Mouse (Mus musculus): Measurements from ENCODE around the gene Prkar1a. TPM values are rescaled to one million over a fixed set of nuclear protein-coding genes. Genes with fewer than 3 reads are reported as not detected.

Prkar1a gene
- polyA plus RNA-seq, 1 experiment from 2014 or later, result 109 TPM

DNA sequence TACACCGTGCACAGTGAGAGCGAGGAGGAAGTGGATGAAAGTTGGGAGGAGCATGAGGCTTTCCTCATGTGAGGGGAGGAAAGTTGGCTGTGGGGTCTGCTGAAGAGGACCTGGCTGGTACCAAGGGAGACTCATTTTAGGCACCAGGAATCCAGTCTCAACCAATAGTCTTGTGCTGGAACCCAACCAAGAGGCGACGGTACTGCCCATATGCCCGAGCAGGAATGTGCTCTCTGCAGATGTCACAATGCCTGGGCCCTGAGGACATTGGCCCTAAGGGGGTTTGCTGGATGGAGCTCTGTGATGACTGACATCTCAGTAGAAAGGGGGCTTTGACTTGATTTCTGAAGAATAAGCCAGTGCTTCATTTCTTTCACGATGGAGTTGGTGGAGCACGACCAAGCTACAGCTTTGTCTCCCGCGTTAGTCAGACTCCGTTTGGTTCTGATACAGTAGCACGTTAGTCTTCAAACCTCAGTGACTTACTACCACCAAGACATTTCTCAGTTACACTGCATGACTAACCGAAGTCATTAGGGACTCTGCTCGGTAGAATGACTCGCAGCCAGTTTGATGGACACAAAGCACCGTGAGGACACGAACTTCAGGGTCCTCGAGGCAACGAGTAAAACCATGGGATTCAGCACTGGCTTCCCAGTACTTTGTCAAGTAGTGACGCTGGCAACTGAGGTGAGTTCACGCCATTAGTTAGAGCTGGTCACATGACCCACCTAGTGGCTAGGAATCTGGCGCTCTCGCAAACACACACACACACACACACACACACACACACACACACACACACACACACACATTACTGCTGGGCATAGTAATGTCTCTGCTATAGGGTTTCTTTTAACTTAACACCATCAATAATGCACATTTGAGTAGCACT is 55.4 kb downstream of the Prkar1a start:
- Histone ChIP-seq H3K27me3 (ENCODE audit: control insufficient read depth, insufficient read depth, low read depth, low read length) (no peaks in the 10 kb centered on the region), H3K27ac (ENCODE audit: low read length) (peak overlapping the region; percentile 59; the same call in 1 of the 2 replicates), H3K9ac (ENCODE audit: low read depth, low read length) (no peak overlapping the region), H3K9me3 (replicated peaks; ENCODE audit: control insufficient read depth, low read length) (no peaks in the 10 kb centered on the region), H3K36me3 (ENCODE audit: control insufficient read depth, insufficient read depth) (no peaks in the 10 kb centered on the region), H3K4me1 (ENCODE audit: control insufficient read depth, low read depth, low read length) (peaks cover 2% of the 10 kb centered on the region; the same call in 1 of the 2 replicates), H3K4me2 (ENCODE audit: low read depth, low read length) (no peak overlapping the region), H3K4me3 (ENCODE audit: low read depth, low read length) (no peak overlapping the region)
- ATAC-seq (ENCODE audit: low read depth), result no peak
- 78% methylated on average over 22 of the region's 22 CpGs for WGBS (ENCODE audit: insufficient replicate concordance)

DNA sequence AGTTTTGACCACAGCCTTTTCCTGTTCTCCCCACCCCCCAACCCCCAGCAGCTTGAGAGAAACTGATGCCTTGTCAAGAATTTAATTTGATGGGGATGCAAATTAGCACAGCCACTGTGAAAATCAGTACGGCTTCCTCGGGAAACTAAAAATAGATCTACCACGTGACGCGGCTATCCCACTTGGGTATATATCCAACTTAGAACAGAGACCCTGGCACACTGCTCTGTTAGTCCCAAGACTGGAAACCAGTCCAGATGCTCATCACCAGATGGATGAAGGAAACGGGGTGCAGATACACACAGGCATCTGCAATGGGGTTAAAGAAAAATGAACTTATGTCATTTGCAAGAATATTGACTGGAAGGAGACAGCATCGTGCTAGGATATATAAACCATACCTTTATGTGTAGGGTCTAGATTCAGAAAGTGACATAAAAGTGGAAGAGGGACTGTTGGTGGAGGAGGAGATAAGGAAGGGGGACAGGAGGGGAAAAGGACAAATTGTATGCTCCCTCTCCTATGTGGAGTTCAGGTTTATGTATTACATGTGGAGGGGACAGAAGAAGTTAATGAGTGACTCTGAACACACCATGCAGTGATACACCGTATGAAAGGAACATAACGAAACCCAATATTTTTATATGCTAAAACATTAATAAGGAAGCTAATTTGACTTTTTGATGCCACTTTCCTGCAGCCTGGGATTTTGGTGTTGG is 56.3 kb downstream of the Prkar1a start:
- peak; percentile 83 for ATAC-seq (ENCODE audit: low read depth)

DNA sequence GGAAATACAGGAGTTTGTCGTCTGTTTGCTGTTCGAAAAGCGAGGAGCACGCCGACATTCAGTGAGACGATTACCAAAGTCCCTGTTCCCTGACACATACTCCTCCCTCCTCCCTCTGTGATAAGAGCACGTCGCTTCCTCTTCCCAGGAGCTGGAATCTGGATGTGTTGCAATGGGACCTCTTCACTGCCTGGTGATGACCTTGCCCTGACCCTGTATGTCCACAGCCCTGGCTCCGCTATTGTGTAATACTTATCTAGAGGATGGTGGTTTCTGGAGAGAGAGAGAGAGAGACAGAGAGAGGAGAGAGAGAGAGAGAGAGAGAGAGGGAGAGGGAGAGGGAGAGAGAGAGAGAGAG is 56.8 kb downstream of the Prkar1a start:
- 49% methylated on average over 9 of the region's 9 CpGs for WGBS (ENCODE audit: insufficient replicate concordance)
- H3K9me3 ChIP-seq (replicated peaks; ENCODE audit: control insufficient read depth, low read length), result no peaks in the 10 kb centered on the region
- ATAC-seq (ENCODE audit: low read depth), result peak; percentile 93
- H3K27me3 ChIP-seq (ENCODE audit: control insufficient read depth, insufficient read depth, low read depth, low read length), result no peaks in the 10 kb centered on the region
- peaks cover 2% of the 10 kb centered on the region; the same call in 1 of the 2 replicates for H3K4me1 ChIP-seq (ENCODE audit: control insufficient read depth, low read depth, low read length)
- H3K36me3 ChIP-seq (ENCODE audit: control insufficient read depth, insufficient read depth), result no peaks in the 10 kb centered on the region
- H3K9ac ChIP-seq (ENCODE audit: low read depth, low read length), result no peak overlapping the region
- 0 out of 2 replicates have a peak overlapping the region, but pooled peaks have one; percentile 21 for H3K4me2 ChIP-seq (ENCODE audit: low read depth, low read length)
- H3K27ac ChIP-seq (ENCODE audit: low read length), result peak overlapping the region; percentile 59
- no peak overlapping the region for H3K4me3 ChIP-seq (ENCODE audit: low read depth, low read length)

More for the DNA sequence above, 56.3 kb downstream of the Prkar1a start:
- H3K9me3 ChIP-seq (replicated peaks; ENCODE audit: control insufficient read depth, low read length), result no peaks in the 10 kb centered on the region
- peak overlapping the region; percentile 59 for H3K27ac ChIP-seq (ENCODE audit: low read length)
- H3K4me1 ChIP-seq (ENCODE audit: control insufficient read depth, low read depth, low read length), result peaks cover 2% of the 10 kb centered on the region; the same call in 1 of the 2 replicates
- H3K4me3 ChIP-seq (ENCODE audit: low read depth, low read length), result no peak overlapping the region
- H3K9ac ChIP-seq (ENCODE audit: low read depth, low read length), result no peak overlapping the region
- H3K36me3 ChIP-seq (ENCODE audit: control insufficient read depth, insufficient read depth), result no peaks in the 10 kb centered on the region
- H3K27me3 ChIP-seq (ENCODE audit: control insufficient read depth, insufficient read depth, low read depth, low read length), result no peaks in the 10 kb centered on the region
- H3K4me2 ChIP-seq (ENCODE audit: low read depth, low read length), result 0 out of 2 replicates have a peak overlapping the region, but pooled peaks have one; percentile 21
- 51% methylated on average over 9 of the region's 9 CpGs for WGBS (ENCODE audit: insufficient replicate concordance)

DNA sequence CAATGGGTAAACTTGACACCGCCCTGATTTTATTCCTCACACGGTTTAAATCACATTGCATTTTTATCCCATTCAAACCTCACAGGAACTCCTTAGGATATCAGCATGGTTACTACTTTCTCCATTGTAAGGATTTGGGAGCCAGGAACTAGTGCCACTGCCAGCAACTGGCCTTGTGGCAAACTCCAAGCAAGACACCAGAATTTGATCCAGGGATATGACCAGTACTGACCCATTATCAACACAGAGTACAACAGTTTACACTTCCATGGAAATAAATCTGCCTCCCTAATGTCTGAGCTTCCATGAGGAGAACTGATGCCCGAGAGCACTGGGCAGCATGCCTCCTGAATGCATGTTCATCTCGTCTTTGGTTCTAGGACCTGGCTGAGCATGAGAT is 57.4 kb downstream of the Prkar1a start:
- Histone ChIP-seq H3K4me3 (ENCODE audit: low read depth, low read length) (no peak overlapping the region), H3K36me3 (ENCODE audit: control insufficient read depth, insufficient read depth) (no peaks in the 10 kb centered on the region), H3K27me3 (ENCODE audit: control insufficient read depth, insufficient read depth, low read depth, low read length) (no peaks in the 10 kb centered on the region), H3K4me2 (ENCODE audit: low read depth, low read length) (no peak overlapping the region), H3K4me1 (ENCODE audit: control insufficient read depth, low read depth, low read length) (peaks cover 2% of the 10 kb centered on the region; the same call in 1 of the 2 replicates), H3K9ac (ENCODE audit: low read depth, low read length) (no peak overlapping the region), H3K27ac (ENCODE audit: low read length) (no peak overlapping the region), H3K9me3 (replicated peaks; ENCODE audit: control insufficient read depth, low read length) (no peaks in the 10 kb centered on the region)
- WGBS (ENCODE audit: insufficient replicate concordance), result 48% methylated on average over 4 of the region's 4 CpGs
- ATAC-seq (ENCODE audit: low read depth), result no peak

DNA sequence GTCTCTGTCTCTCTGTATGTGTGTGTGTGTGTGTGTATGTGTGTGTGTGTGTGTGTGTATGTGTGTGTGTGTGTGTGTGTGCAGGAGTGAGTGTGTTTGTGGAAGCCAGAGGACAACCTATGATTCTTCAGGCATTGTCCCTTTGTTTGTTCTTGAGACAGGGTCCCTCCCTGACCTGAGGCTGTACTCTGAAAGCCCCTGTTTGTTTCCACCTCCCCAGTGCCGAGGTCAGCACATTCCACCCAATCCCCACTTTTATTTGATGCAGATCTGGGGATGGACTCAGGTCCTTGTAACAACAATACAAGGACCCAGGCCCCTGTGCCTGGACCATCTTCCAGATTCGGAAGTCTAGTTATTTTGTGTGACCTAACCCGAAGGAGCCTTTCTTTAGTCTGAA is 58.2 kb downstream of the Prkar1a start:
- Histone ChIP-seq H3K9ac (ENCODE audit: low read depth, low read length) (no peak overlapping the region), H3K4me3 (ENCODE audit: low read depth, low read length) (no peak overlapping the region), H3K4me1 (ENCODE audit: control insufficient read depth, low read depth, low read length) (peaks cover 2% of the 10 kb centered on the region; the same call in 1 of the 2 replicates), H3K36me3 (ENCODE audit: control insufficient read depth, insufficient read depth) (no peaks in the 10 kb centered on the region), H3K27me3 (ENCODE audit: control insufficient read depth, insufficient read depth, low read depth, low read length) (no peaks in the 10 kb centered on the region), H3K9me3 (replicated peaks; ENCODE audit: control insufficient read depth, low read length) (no peaks in the 10 kb centered on the region), H3K4me2 (ENCODE audit: low read depth, low read length) (no peak overlapping the region), H3K27ac (ENCODE audit: low read length) (no peak overlapping the region)
- no peak for ATAC-seq (ENCODE audit: low read depth)
- 55% methylated on average over 3 of the region's 3 CpGs for WGBS (ENCODE audit: insufficient replicate concordance)

DNA sequence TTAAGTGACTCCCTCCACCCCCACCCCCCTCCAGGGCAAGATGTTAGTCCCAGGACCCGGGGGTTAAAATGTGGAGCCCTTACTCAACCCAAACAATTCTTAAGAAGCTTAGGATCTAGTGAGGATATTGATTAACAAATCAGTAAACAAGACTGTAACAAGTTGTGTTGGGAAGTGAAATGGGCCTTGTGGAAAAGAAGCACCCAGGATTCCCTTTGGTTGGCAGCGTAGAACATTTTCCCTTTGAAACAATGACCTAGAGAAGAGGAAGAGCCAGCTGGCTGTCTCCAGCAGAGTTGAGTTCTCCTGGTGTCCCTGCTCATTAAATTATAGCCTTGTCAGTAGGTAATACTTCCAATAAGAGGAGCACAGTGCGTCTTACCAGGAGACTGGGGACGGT is 59.6 kb downstream of the Prkar1a start:
- Histone ChIP-seq H3K9ac (ENCODE audit: low read depth, low read length) (no peak overlapping the region), H3K36me3 (ENCODE audit: control insufficient read depth, insufficient read depth) (no peaks in the 10 kb centered on the region), H3K27me3 (ENCODE audit: control insufficient read depth, insufficient read depth, low read depth, low read length) (no peaks in the 10 kb centered on the region), H3K4me1 (ENCODE audit: control insufficient read depth, low read depth, low read length) (peaks cover 2% of the 10 kb centered on the region; the same call in 1 of the 2 replicates), H3K4me3 (ENCODE audit: low read depth, low read length) (no peak overlapping the region), H3K9me3 (replicated peaks; ENCODE audit: control insufficient read depth, low read length) (no peaks in the 10 kb centered on the region), H3K4me2 (ENCODE audit: low read depth, low read length) (no peak overlapping the region), H3K27ac (ENCODE audit: low read length) (no peak overlapping the region)
- 62% methylated on average over 4 of the region's 4 CpGs for WGBS (ENCODE audit: insufficient replicate concordance)
- ATAC-seq (ENCODE audit: low read depth), result no peak

DNA sequence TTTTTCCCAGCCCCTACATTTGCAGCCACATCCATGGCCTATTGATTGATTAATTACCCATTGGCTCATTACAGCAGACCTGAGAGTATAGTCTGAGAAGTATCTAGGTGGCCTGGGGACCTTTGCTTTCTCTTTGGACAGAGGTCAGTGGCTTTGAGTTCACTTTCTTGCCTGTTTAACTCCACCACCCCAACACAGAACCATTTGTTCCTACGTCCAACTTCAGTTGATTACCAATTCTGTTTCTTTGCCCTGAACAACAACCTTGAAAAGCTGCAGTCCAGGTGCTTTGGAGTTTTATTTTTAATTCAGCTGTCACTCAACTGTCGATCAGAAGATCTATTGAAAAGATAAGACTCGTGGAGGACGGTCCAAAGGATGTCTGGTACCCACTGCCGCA is 60.3 kb downstream of the Prkar1a start:
- no peak overlapping the region for H3K27ac ChIP-seq (ENCODE audit: low read length)
- ATAC-seq (ENCODE audit: low read depth), result no peak
- H3K36me3 ChIP-seq (ENCODE audit: control insufficient read depth, insufficient read depth), result no peaks in the 10 kb centered on the region
- H3K4me3 ChIP-seq (ENCODE audit: low read depth, low read length), result no peak overlapping the region
- no peaks in the 10 kb centered on the region for H3K9me3 ChIP-seq (replicated peaks; ENCODE audit: control insufficient read depth, low read length)
- peaks cover 2% of the 10 kb centered on the region; the same call in 1 of the 2 replicates for H3K4me1 ChIP-seq (ENCODE audit: control insufficient read depth, low read depth, low read length)
- WGBS (ENCODE audit: insufficient replicate concordance), result 56% methylated on average over 5 of the region's 5 CpGs
- H3K27me3 ChIP-seq (ENCODE audit: control insufficient read depth, insufficient read depth, low read depth, low read length), result no peaks in the 10 kb centered on the region
- no peak overlapping the region for H3K9ac ChIP-seq (ENCODE audit: low read depth, low read length)
- H3K4me2 ChIP-seq (ENCODE audit: low read depth, low read length), result no peak overlapping the region

DNA sequence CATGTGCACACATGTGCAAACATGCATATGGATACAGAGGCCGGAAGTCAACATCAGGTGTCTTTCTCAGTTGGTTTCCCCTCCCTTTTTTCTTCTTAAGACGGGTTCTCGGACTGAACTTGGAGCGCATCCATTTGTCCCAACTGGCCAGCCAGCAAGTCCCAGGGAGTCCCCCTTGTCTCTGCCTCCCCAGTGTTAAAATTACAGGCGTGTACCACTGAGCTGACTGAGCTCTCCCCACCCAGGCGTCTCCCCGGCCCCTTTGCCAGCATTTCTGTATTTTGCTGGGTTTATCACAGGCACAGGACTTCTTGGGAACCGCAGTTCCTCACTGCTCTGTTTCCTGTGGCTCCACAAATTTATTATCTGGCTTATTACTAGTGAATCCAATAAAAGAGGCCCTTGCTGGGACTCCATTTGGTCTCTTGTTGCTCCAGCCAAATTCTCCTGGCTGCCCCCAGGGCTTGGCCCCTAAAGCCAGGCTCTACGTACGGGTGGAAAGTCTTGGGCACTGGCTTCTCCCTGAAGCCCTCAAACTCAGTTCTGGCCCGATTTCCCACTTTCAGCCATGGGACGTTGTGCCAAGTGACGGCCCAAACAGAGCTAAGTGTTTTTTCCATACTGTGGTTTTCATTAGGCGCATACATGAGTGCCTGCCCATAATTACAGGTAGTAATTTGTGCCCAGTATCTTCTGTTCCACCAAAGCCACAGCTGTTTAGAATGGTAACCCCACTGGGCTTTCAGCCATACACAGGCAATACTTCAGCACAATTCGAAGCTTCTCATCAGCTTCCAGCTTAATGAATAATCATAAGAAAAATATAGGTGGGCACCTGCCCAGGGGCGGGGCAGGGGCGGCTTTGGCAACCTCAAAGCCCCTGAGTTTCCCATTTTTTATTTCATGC is 65.4 kb downstream of the Prkar1a start:
- Histone ChIP-seq H3K9me3 (replicated peaks; ENCODE audit: control insufficient read depth, low read length) (no peaks in the 10 kb centered on the region), H3K4me3 (ENCODE audit: low read depth, low read length) (no peak overlapping the region), H3K36me3 (ENCODE audit: control insufficient read depth, insufficient read depth) (no peaks in the 10 kb centered on the region), H3K27ac (ENCODE audit: low read length) (no peak overlapping the region), H3K27me3 (ENCODE audit: control insufficient read depth, insufficient read depth, low read depth, low read length) (no peaks in the 10 kb centered on the region), H3K4me1 (ENCODE audit: control insufficient read depth, low read depth, low read length) (no peaks in the 10 kb centered on the region; the same call in 1 of the 2 replicates), H3K9ac (ENCODE audit: low read depth, low read length) (no peak overlapping the region), H3K4me2 (ENCODE audit: low read depth, low read length) (no peak overlapping the region)
- no peak for ATAC-seq (ENCODE audit: low read depth)
- 67% methylated on average over 17 of the region's 17 CpGs for WGBS (ENCODE audit: insufficient replicate concordance)

All from liver, embryonic 16.5 days (tissue).